23 mouse cellular contexts compared by ENCODE assay signal in the genomic region with DNA sequence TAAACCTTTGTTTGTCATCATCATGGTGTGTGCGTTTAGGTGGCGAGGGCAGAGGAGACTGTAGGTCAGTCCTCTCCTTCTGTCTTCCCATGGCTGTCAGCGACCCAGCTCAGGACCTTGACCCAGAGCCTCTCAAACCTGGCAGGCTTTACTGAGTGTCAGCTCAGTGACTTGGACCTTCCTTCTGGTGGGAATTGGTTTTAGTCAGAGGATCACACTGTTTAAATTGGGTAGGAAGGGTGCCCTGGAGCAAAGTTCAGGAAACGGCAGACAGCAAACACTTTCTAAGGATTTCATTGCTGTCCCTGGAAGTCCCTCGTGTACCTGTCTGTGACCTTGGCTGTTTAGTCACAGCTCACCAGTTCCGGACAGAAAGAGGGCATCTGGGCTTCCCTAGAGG. TPM values are rescaled to one million over a fixed set of nuclear protein-coding genes. Genes with fewer than 3 reads are reported as not detected.
DNase-seq lines count a peak whose midpoint lies in the region; ATAC-seq and TF ChIP-seq lines count a peak whose summit lies in the region.
"Had no signal": no experiment of that assay in that cellular context is flagged by ENCODE, and none has a peak within 500 bp of the region (broad histone marks: within the 10 kb centered on the region; RNA-seq: fewer than 3 reads in every experiment).

No protein-coding gene starts in this region.

- DNase-seq in heart, embryonic 10.5 days (ENCODE audit: low spot score) = peak; percentile 24
- peak; percentile 38 for DNase-seq in kidney, adult 8-10 months
- no peak for DNase-seq in liver, postnatal 0 days
- DNase-seq in kidney, postnatal 36 days = peak; percentile 48 to 58
- DNase-seq in midbrain, embryonic 14.5 days = no peak
- DNase-seq: adrenal gland, adult 2 months; adrenal gland, postnatal 25 days; cerebellum, adult 2 months; cerebellum, postnatal 10 days; gastrocnemius, adult 2 months; gastrocnemius, postnatal 25 days had no signal

- H3K27ac ChIP-seq in heart, embryonic 10.5 days = no peak overlapping the region
- no peak overlapping the region for H3K27ac ChIP-seq in heart, embryonic 12.5 days (ENCODE audit: poor library complexity, severe bottlenecking)
- no peak overlapping the region for H3K27ac ChIP-seq in kidney, embryonic 15.5 days
- peak overlapping the region; percentile 85 for H3K27ac ChIP-seq in liver, postnatal 0 days (ENCODE audit: low read depth)
- no peak overlapping the region for H3K27ac ChIP-seq in liver, embryonic 12.5 days
- no peak overlapping the region for H3K27ac ChIP-seq in midbrain, embryonic 14.5 days (replicated peaks; ENCODE audit: low read depth, low read length)
- H3K27ac ChIP-seq: embryonic facial prominence, embryonic 15.5 days; forebrain, embryonic 10.5 days; gastrocnemius, adult 2 months; hindbrain, embryonic 10.5 days; hindbrain, embryonic 14.5 days had no signal

- no peak overlapping the region for H3K9ac ChIP-seq in heart, embryonic 12.5 days
- no peak overlapping the region for H3K9ac ChIP-seq in kidney, embryonic 15.5 days
- no peak overlapping the region for H3K9ac ChIP-seq in liver, postnatal 0 days (replicated peaks)
- H3K9ac ChIP-seq in liver, embryonic 12.5 days = no peak overlapping the region
- H3K9ac ChIP-seq in midbrain, embryonic 14.5 days (replicated peaks; ENCODE audit: low read length) = no peak overlapping the region
- H3K9ac ChIP-seq: embryonic facial prominence, embryonic 15.5 days; hindbrain, embryonic 14.5 days had no signal

- no peaks in the 10 kb centered on the region for H3K27me3 ChIP-seq in heart, embryonic 10.5 days (ENCODE audit: insufficient read depth, poor library complexity, severe bottlenecking)
- no peaks in the 10 kb centered on the region for H3K27me3 ChIP-seq in heart, embryonic 12.5 days (replicated peaks)
- H3K27me3 ChIP-seq in kidney, embryonic 15.5 days = no peaks in the 10 kb centered on the region
- H3K27me3 ChIP-seq in liver, postnatal 0 days (ENCODE audit: insufficient read depth, low read length) = no peaks in the 10 kb centered on the region
- H3K27me3 ChIP-seq in liver, embryonic 12.5 days (replicated peaks) = 0 out of 2 replicates have a peak, but pooled peaks cover 4% of the 10 kb centered on the region
- H3K27me3 ChIP-seq in midbrain, embryonic 14.5 days (ENCODE audit: control insufficient read depth, insufficient read depth, low read length) = no peaks in the 10 kb centered on the region
- H3K27me3 ChIP-seq: CH12.LX; embryonic facial prominence, embryonic 15.5 days; Patski had no signal

- no peak for TF ChIP-seq CTCF in liver, postnatal 0 days (IDR thresholded peaks at IDR 0.05; ENCODE audit: low read depth)

- H3K4me2 ChIP-seq in heart, embryonic 12.5 days = no peak overlapping the region
- H3K4me2 ChIP-seq in kidney, embryonic 15.5 days = no peak overlapping the region
- no peak overlapping the region for H3K4me2 ChIP-seq in liver, postnatal 0 days (ENCODE audit: low read depth, low read length)
- no peak overlapping the region for H3K4me2 ChIP-seq in liver, embryonic 12.5 days
- H3K4me2 ChIP-seq in midbrain, embryonic 14.5 days (ENCODE audit: low read length) = no peak overlapping the region
- H3K4me2 ChIP-seq: embryonic facial prominence, embryonic 15.5 days; hindbrain, embryonic 14.5 days had no signal

- no peak for ATAC-seq in heart, embryonic 12.5 days (ENCODE audit: insufficient number of reproducible peaks, low FRiP score)
- no peak for ATAC-seq in kidney, embryonic 15.5 days (replicated peaks; ENCODE audit: low FRiP score)
- ATAC-seq in liver, postnatal 0 days = no peak
- ATAC-seq in liver, embryonic 12.5 days = no peak
- ATAC-seq in midbrain, embryonic 14.5 days (ENCODE audit: low FRiP score, low TSS enrichment) = no peak
- ATAC-seq: activated CD4-positive, CD25-positive, alpha-beta regulatory T cell, adult 4 months; forebrain, embryonic 14.5 days; Patski had no signal

- no peak for TF ChIP-seq EP300 in liver, postnatal 0 days (IDR thresholded peaks at IDR 0.05; ENCODE audit: low read depth)

- no peaks in the 10 kb centered on the region for H3K9me3 ChIP-seq in heart, embryonic 10.5 days
- H3K9me3 ChIP-seq in heart, embryonic 12.5 days (replicated peaks) = no peaks in the 10 kb centered on the region
- no peaks in the 10 kb centered on the region for H3K9me3 ChIP-seq in kidney, embryonic 15.5 days (replicated peaks)
- H3K9me3 ChIP-seq in liver, postnatal 0 days (ENCODE audit: low read length) = no peaks in the 10 kb centered on the region
- no peaks in the 10 kb centered on the region for H3K9me3 ChIP-seq in liver, embryonic 12.5 days (replicated peaks)
- no peaks in the 10 kb centered on the region for H3K9me3 ChIP-seq in midbrain, embryonic 14.5 days (ENCODE audit: control insufficient read depth, low read length)
- H3K9me3 ChIP-seq: embryonic facial prominence, embryonic 15.5 days; forebrain, embryonic 10.5 days; hindbrain, embryonic 10.5 days had no signal

- WGBS in heart, embryonic 10.5 days = 86% methylated on average over 6 of the region's 6 CpGs
- 76% methylated on average over 6 of the region's 6 CpGs for WGBS in heart, embryonic 12.5 days
- 71% methylated on average over 6 of the region's 6 CpGs for WGBS in kidney, embryonic 15.5 days
- 55% methylated on average over 6 of the region's 6 CpGs for whole genome bisulfite sequencing in liver, postnatal 0 days (ENCODE audit: insufficient replicate concordance)
- 79% methylated on average over 6 of the region's 6 CpGs for WGBS in liver, embryonic 12.5 days (ENCODE audit: insufficient replicate concordance)
- WGBS in midbrain, embryonic 14.5 days = 81% methylated on average over 6 of the region's 6 CpGs

- H3K4me1 ChIP-seq in heart, embryonic 10.5 days = peaks cover 17% of the 10 kb centered on the region; the same call in 1 of the 2 replicates
- peaks cover 36% of the 10 kb centered on the region for H3K4me1 ChIP-seq in heart, embryonic 12.5 days (replicated peaks)
- H3K4me1 ChIP-seq in kidney, embryonic 15.5 days = no peaks in the 10 kb centered on the region
- H3K4me1 ChIP-seq in liver, postnatal 0 days (ENCODE audit: insufficient read depth) = peaks cover 23% of the 10 kb centered on the region
- H3K4me1 ChIP-seq in liver, embryonic 12.5 days = peaks cover 17% of the 10 kb centered on the region
- no peaks in the 10 kb centered on the region for H3K4me1 ChIP-seq in midbrain, embryonic 14.5 days (ENCODE audit: control insufficient read depth, insufficient read depth, low read length)
- H3K4me1 ChIP-seq: forebrain, embryonic 10.5 days had no signal

- no peak overlapping the region for H3K4me3 ChIP-seq in heart, embryonic 10.5 days
- H3K4me3 ChIP-seq in heart, embryonic 12.5 days = no peak overlapping the region
- H3K4me3 ChIP-seq in kidney, embryonic 15.5 days (replicated peaks) = no peak overlapping the region
- no peak overlapping the region for H3K4me3 ChIP-seq in liver, postnatal 0 days (ENCODE audit: low read depth, low read length)
- H3K4me3 ChIP-seq in liver, embryonic 12.5 days = no peak overlapping the region
- no peak overlapping the region for H3K4me3 ChIP-seq in midbrain, embryonic 14.5 days (replicated peaks; ENCODE audit: low read depth, low read length)
- H3K4me3 ChIP-seq: embryonic facial prominence, embryonic 15.5 days; erythroblast, embryonic 14.5 days; forebrain, embryonic 10.5 days; gastrocnemius, adult 2 months; hindbrain, embryonic 10.5 days had no signal

- H3K36me3 ChIP-seq in heart, embryonic 10.5 days = peaks cover 45% of the 10 kb centered on the region
- peaks cover 39% of the 10 kb centered on the region for H3K36me3 ChIP-seq in heart, embryonic 12.5 days
- peaks cover 47% of the 10 kb centered on the region for H3K36me3 ChIP-seq in kidney, embryonic 15.5 days
- 0 out of 2 replicates have a peak, but pooled peaks cover 4% of the 10 kb centered on the region for H3K36me3 ChIP-seq in liver, postnatal 0 days (replicated peaks; ENCODE audit: insufficient read depth, low read length)
- H3K36me3 ChIP-seq in liver, embryonic 12.5 days = peaks cover 7% of the 10 kb centered on the region; the same call in 1 of the 2 replicates
- peaks cover 26% of the 10 kb centered on the region for H3K36me3 ChIP-seq in midbrain, embryonic 14.5 days (ENCODE audit: control insufficient read depth, insufficient read depth, low read length)

RNA-seq across cellular contexts. Expression of gene Itsn1, which starts 55.2 kb away (rescaled TPM):
- 26.0 and 26.5 TPM in 2 replicates for polyA plus RNA-seq in heart, embryonic 10.5 days (2016; fragmentation: Nextera tagmentation; extraction: Ambion mirVana)
- polyA plus RNA-seq in heart, embryonic 12.5 days (2016; fragmentation: Nextera tagmentation; extraction: Ambion mirVana) = 29.7 and 31.2 TPM in 2 replicates
- 24.6 and 27.6 TPM in 2 replicates for polyA plus RNA-seq in kidney, embryonic 15.5 days (2015; fragmentation: Nextera tagmentation; extraction: Ambion mirVana)
- polyA plus RNA-seq in liver, postnatal 0 days (2015; fragmentation: Nextera tagmentation; extraction: Ambion mirVana) = 17.5 and 19.7 TPM in 2 replicates
- polyA plus RNA-seq in liver, embryonic 12.5 days (2016; fragmentation: Nextera tagmentation; extraction: Ambion mirVana) = 47.5 and 52.3 TPM in 2 replicates
- polyA plus RNA-seq in midbrain, embryonic 14.5 days (2014; fragmentation: Nextera tagmentation; extraction: Ambion mirVana) = 57.8 and 67.5 TPM in 2 replicates

RNA-seq across cellular contexts. Expression of gene Cryzl1, which starts 55.5 kb away (rescaled TPM):
- polyA plus RNA-seq in heart, embryonic 10.5 days (2016; fragmentation: Nextera tagmentation; extraction: Ambion mirVana) = 58.0 and 60.3 TPM in 2 replicates
- 48.2 and 54.5 TPM in 2 replicates for polyA plus RNA-seq in heart, embryonic 12.5 days (2016; fragmentation: Nextera tagmentation; extraction: Ambion mirVana)
- polyA plus RNA-seq in kidney, embryonic 15.5 days (2015; fragmentation: Nextera tagmentation; extraction: Ambion mirVana) = 68.8 and 87.6 TPM in 2 replicates
- 27.3 and 27.4 TPM in 2 replicates for polyA plus RNA-seq in liver, postnatal 0 days (2015; fragmentation: Nextera tagmentation; extraction: Ambion mirVana)
- 40.3 and 40.9 TPM in 2 replicates for polyA plus RNA-seq in liver, embryonic 12.5 days (2016; fragmentation: Nextera tagmentation; extraction: Ambion mirVana)
- 113 and 135 TPM in 2 replicates for polyA plus RNA-seq in midbrain, embryonic 14.5 days (2014; fragmentation: Nextera tagmentation; extraction: Ambion mirVana)

Comparison
In these comparisons a context has a peak if more than half of its experiments do, and no peak if none do; other contexts are left out.
1. DNase-seq: peak in heart, embryonic 10.5 days (single experiment), kidney, adult 8-10 months (2 of 2) and kidney, postnatal 36 days (2 of 2); none in liver, postnatal 0 days (single experiment) and midbrain, embryonic 14.5 days (single experiment).